Mouse (Mus musculus) MEL (cell line): ENCODE results near the gene Hoxc5. TPM values are rescaled to one million over a fixed set of nuclear protein-coding genes. Genes with fewer than 3 reads are reported as not detected.

ENCODE experiments used
- DNase-seq: peaks from one replicate; pipeline ENCODE4 v3.0.0; 2011; ENCODE audit warnings: low read depth, low spot score
- H3K27ac ChIP-seq: 2 replicates; pipeline ENCODE4 v1.5.1; 2012; ENCODE audit warnings: low read depth, mild to moderate bottlenecking, control low read depth, low read length, moderate library complexity; ENCODE audit not compliant: control insufficient read depth
- H3K27me3 ChIP-seq, 2 experiments: fragments of 150-350 bp in 1 of 2; sonication (generic) in 1 of 2; 2 replicates each; pipeline ENCODE4 v1.6.1; 2012; ENCODE audit warnings: low read length in 2 of 2, mild to moderate bottlenecking in 2 of 2, improper control_type of control experiment in 1 of 2, moderate library complexity in 1 of 2; ENCODE audit not compliant: insufficient read depth in 2 of 2, control insufficient read depth in 1 of 2
- H3K36me3 ChIP-seq, 2 experiments: 2 replicates each; pipeline ENCODE4 v1.6.1; 2012 to 2014; ENCODE audit warnings: low read length in 2 of 2, improper control_type of control experiment in 1 of 2, inconsistent platforms in 1 of 2, mild to moderate bottlenecking in 1 of 2; ENCODE audit not compliant: insufficient read depth in 2 of 2, control insufficient read depth in 1 of 2
- H3K4me1 ChIP-seq, 2 experiments: fragments of 150-350 bp in 1 of 2; sonication (generic) in 1 of 2; 2 replicates each; pipeline ENCODE4 v1.6.1; 2012; ENCODE audit warnings: low read length in 2 of 2, improper control_type of control experiment in 1 of 2, mild to moderate bottlenecking in 1 of 2; ENCODE audit not compliant: insufficient read depth in 2 of 2, control insufficient read depth in 1 of 2
- H3K4me3 ChIP-seq, 2 experiments: fragments of 150-350 bp in 1 of 2; sonication (generic) in 1 of 2; 2 replicates each; pipeline ENCODE4 v1.5.1; 2012; ENCODE audit warnings: low read depth in 2 of 2, low read length in 2 of 2, mild to moderate bottlenecking in 2 of 2, moderate library complexity in 2 of 2, control low read depth in 1 of 2, improper control_type of control experiment in 1 of 2; ENCODE audit not compliant: control insufficient read depth in 1 of 2, insufficient read depth in 1 of 2
- H3K79me2 ChIP-seq: 2 replicates; pipeline ENCODE4 v1.6.1; 2012; ENCODE audit warnings: mild to moderate bottlenecking, low read length, moderate library complexity; ENCODE audit not compliant: control insufficient read depth, poor library complexity, insufficient read depth
- H3K9ac ChIP-seq: 2 replicates; pipeline ENCODE4 v1.6.1; 2012; ENCODE audit warnings: low read depth, mild to moderate bottlenecking, control low read depth, low read length, moderate library complexity; ENCODE audit not compliant: control insufficient read depth, poor library complexity, severe bottlenecking
- H3K9me3 ChIP-seq: fragments of 150-350 bp; sonication (generic); replicated peaks from 2 replicates; pipeline ENCODE4 v1.6.1; 2012; ENCODE audit warnings: mild to moderate bottlenecking, low read length, improper control_type of control experiment, moderate library complexity; ENCODE audit not compliant: insufficient read depth
- CHD2 ChIP-seq: IDR thresholded peaks from 2 replicates; pipeline ENCODE4 v1.6.1; 2011; ENCODE audit warnings: low read length, improper control_type of control experiment
- E2F4 ChIP-seq: IDR thresholded peaks from 2 replicates; pipeline ENCODE4 v1.6.1; 2011; ENCODE audit warnings: low read depth, low read length, improper control_type of control experiment, borderline replicate concordance
- GATA1 ChIP-seq: IDR thresholded peaks from 2 replicates; pipeline ENCODE4 v1.6.1; 2011; ENCODE audit warnings: low read depth, low read length, improper control_type of control experiment
- HCFC1 ChIP-seq: IDR thresholded peaks from 2 replicates; pipeline ENCODE4 v1.6.1; 2012; ENCODE audit warnings: low read depth, mild to moderate bottlenecking, inconsistent platforms, low read length, improper control_type of control experiment, moderate library complexity
- MXI1 ChIP-seq: IDR thresholded peaks from 2 replicates; pipeline ENCODE4 v1.6.1; 2011; ENCODE audit warnings: mild to moderate bottlenecking, low read depth, low read length, improper control_type of control experiment
- MYB ChIP-seq: IDR thresholded peaks from 2 replicates; pipeline ENCODE4 v1.6.1; 2011; ENCODE audit warnings: mild to moderate bottlenecking, low read depth, low read length, improper control_type of control experiment
- NELFE ChIP-seq: IDR thresholded peaks from 2 replicates; pipeline ENCODE4 v1.6.1; 2011; ENCODE audit warnings: low read depth, low read length, improper control_type of control experiment
- POLR2A ChIP-seq, 2 experiments: IDR thresholded peaks; 2 replicates each; pipeline ENCODE4 v1.6.1; 2011 to 2012; ENCODE audit warnings: low read length in 2 of 2, mild to moderate bottlenecking in 2 of 2, control low read depth in 1 of 2, improper control_type of control experiment in 1 of 2, low read depth in 1 of 2, moderate library complexity in 1 of 2; ENCODE audit not compliant: control insufficient read depth in 1 of 2, insufficient read depth in 1 of 2, poor library complexity in 1 of 2
- POLR2AphosphoS2 ChIP-seq: IDR thresholded peaks from 2 replicates; pipeline ENCODE4 v1.6.1; 2011; ENCODE audit warnings: low read length, improper control_type of control experiment
- RAD21 ChIP-seq: IDR thresholded peaks from 2 replicates; pipeline ENCODE4 v1.6.1; 2011; ENCODE audit warnings: mild to moderate bottlenecking, low read depth, low read length, improper control_type of control experiment
- RCOR1 ChIP-seq: IDR thresholded peaks from 2 replicates; pipeline ENCODE4 v1.6.1; 2012; ENCODE audit warnings: low read depth, mild to moderate bottlenecking, inconsistent platforms, low read length, improper control_type of control experiment
- TCF12 ChIP-seq: IDR thresholded peaks from 2 replicates; pipeline ENCODE4 v1.6.1; 2014; ENCODE audit warnings: low read depth, mild to moderate bottlenecking, inconsistent platforms, low read length, improper control_type of control experiment, moderate library complexity
- UBTF ChIP-seq: IDR thresholded peaks from 2 replicates; pipeline ENCODE4 v1.6.1; 2012; ENCODE audit warnings: low read depth, mild to moderate bottlenecking, inconsistent platforms, low read length, improper control_type of control experiment, moderate library complexity, borderline replicate concordance; ENCODE audit not compliant: insufficient read depth
- ZC3H11A ChIP-seq: IDR thresholded peaks from 2 replicates; pipeline ENCODE4 v1.6.1; 2012; ENCODE audit warnings: low read depth, mild to moderate bottlenecking, inconsistent platforms, low read length, improper control_type of control experiment
- ZKSCAN1 ChIP-seq: IDR thresholded peaks from 2 replicates; pipeline ENCODE4 v1.6.1; 2012; ENCODE audit warnings: low read depth, mild to moderate bottlenecking, inconsistent platforms, low read length, improper control_type of control experiment, moderate library complexity
- ZNF384 ChIP-seq: IDR thresholded peaks from 2 replicates; pipeline ENCODE4 v1.6.1; 2012; ENCODE audit warnings: low read depth, mild to moderate bottlenecking, inconsistent platforms, low read length, improper control_type of control experiment
- polyA plus RNA-seq, 2 experiments: library from polyadenylated mRNA; stranded (reverse) in 1 of 2; unstranded in 1 of 2; fragments of >175 nt in 1 of 2; fragments of >200 nt in 1 of 2; gene quantifications; 2 replicates each; pipeline versions ENCODE4 v1.2.1 to v1.2.4; 2012; ENCODE audit warnings: low replicate concordance in 2 of 2, low read depth in 1 of 2; ENCODE audit not compliant: insufficient read length in 2 of 2, insufficient read depth in 1 of 2, missing spikeins in 1 of 2
- total RNA-seq: library from RNA; depleted of rRNA; stranded (reverse); fragments of 300-350 nt; gene quantifications from 2 replicates; pipeline ENCODE4 v1.2.3, GENCODE M21; 2012; rRNA removed

Gene Hoxc5
- total RNA-seq (0.46 and 0.56 TPM in 2 replicates), polyA plus RNA-seq (1 to 10 TPM in 1 of 2 experiments, not detected in 1; 3.0 TPM)

DNA sequence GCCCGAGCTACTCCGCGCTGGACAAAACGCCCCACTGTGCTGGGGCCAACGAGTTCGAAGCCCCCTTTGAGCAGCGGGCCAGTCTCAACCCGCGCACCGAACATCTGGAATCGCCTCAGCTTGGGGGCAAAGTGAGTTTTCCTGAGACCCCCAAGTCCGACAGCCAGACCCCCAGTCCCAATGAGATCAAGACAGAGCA is at the start of gene Hoxc5:
Gene Hoxc5, plus strand, starts transcription at position 132 of the 199 bp plus-strand sequence.
- peaks cover 12 to 19% of the 10 kb centered on the region in 2 experiments for H3K4me1 ChIP-seq
- peak within 1 kb of the TSS; percentile 93 for H3K9ac ChIP-seq
- H3K4me3 ChIP-seq, result peak within 1 kb of the TSS; percentile 84 to 97
- H3K9me3 ChIP-seq, result no peaks in the 10 kb centered on the region
- peaks cover 0 to 18% of the 10 kb centered on the region in 2 experiments; a peak in 2 of 4 replicates for H3K36me3 ChIP-seq
- DNase-seq, result no peak
- H3K79me2 ChIP-seq, result peaks cover 31% of the 10 kb centered on the region
- peak within 1 kb of the TSS; percentile 82 for H3K27ac ChIP-seq
- H3K27me3 ChIP-seq, result peaks cover 8 to 11% of the 10 kb centered on the region in 2 experiments
- TF ChIP-seq NELFE (peak; percentile 3; the same call in 1 of the 2 replicates), MXI1 (0 out of 2 replicates have a peak, but pooled peaks have one; percentile 13), ZC3H11A (no peak)

GRCm38 (mm10) chr15:102917972-102918572 is 49.2 kb upstream of the Hoxc5 start:
- Histone ChIP-seq H3K4me3 (no peak overlapping the region), H3K36me3 (no peaks in the 10 kb centered on the region), H3K4me1 (no peaks in the 10 kb centered on the region), H3K9ac (no peak overlapping the region), H3K27me3 (peaks cover 8 to 26% of the 10 kb centered on the region in 2 experiments), H3K79me2 (no peaks in the 10 kb centered on the region), H3K27ac (no peak overlapping the region), H3K9me3 (no peaks in the 10 kb centered on the region)
- TF ChIP-seq ZKSCAN1 (no peak), TCF12 (no peak), NELFE (no peak), CHD2 (no peak), ZNF384 (no peak), E2F4 (no peak), RCOR1 (no peak), GATA1 (no peak), POLR2A (IDR thresholded peaks at IDR 0.05; ENCODE audit: control insufficient read depth in 1 of 2, insufficient read depth in 1 of 2, low read depth in 1 of 2, low read length in 2 of 2, poor library complexity in 1 of 2) (no peak), UBTF (no peak), POLR2AphosphoS2 (no peak), HCFC1 (no peak), MYB (no peak), RAD21 (no peak)
- no peak for DNase-seq
